Mouse (Mus musculus): Measurements from ENCODE around the gene Ctsc.

GRCm38 (mm10) chr7:88277858-88278627 is at the start of gene Ctsc:
- TF ChIP-seq POLR2A (IDR thresholded peaks at IDR 0.05; ENCODE audit: borderline replicate concordance, extremely low read depth, insufficient read depth, insufficient read length, poor library complexity, severe bottlenecking) (no peak), CTCF (IDR thresholded peaks at IDR 0.05; ENCODE audit: borderline replicate concordance, extremely low read depth, insufficient read depth, insufficient read length) (no peak)
